Mouse (Mus musculus) CH12.LX (cell line): ENCODE data around the gene Shisal2b.

Experiments
- CTCF ChIP-seq, 2 experiments: IDR thresholded peaks in 1 of 2; conservative IDR thresholded peaks in 1 of 2; 2 replicates each; pipeline ENCODE4 v1.5.1; 2011 to 2012; ENCODE audit warnings: low read depth in 2 of 2, low read length in 2 of 2, improper control_type of control experiment in 1 of 2, inconsistent platforms in 1 of 2, mild to moderate bottlenecking in 1 of 2, moderate library complexity in 1 of 2
- EP300 ChIP-seq: IDR thresholded peaks from 2 replicates; pipeline ENCODE4 v1.6.1; 2011; ENCODE audit warnings: low read length, improper control_type of control experiment
- ETS1 ChIP-seq: conservative IDR thresholded peaks from 2 replicates; pipeline ENCODE4 v1.6.1; 2012; ENCODE audit warnings: low read depth, mild to moderate bottlenecking, inconsistent platforms, low read length, improper control_type of control experiment, moderate library complexity
- MAX ChIP-seq: IDR thresholded peaks from 2 replicates; pipeline ENCODE4 v1.6.1; 2011; ENCODE audit warnings: low read length, improper control_type of control experiment
- NRF1 ChIP-seq: IDR thresholded peaks from 2 replicates; pipeline ENCODE4 v1.6.1; 2014; ENCODE audit warnings: low read depth, mild to moderate bottlenecking, inconsistent platforms, low read length, improper control_type of control experiment, moderate library complexity
- POLR2A ChIP-seq: IDR thresholded peaks from 2 replicates; pipeline ENCODE4 v1.6.1; 2011; ENCODE audit warnings: low read depth, mild to moderate bottlenecking, improper control_type of control experiment, low read length
- POLR2AphosphoS2 ChIP-seq: IDR thresholded peaks from 2 replicates; pipeline ENCODE4 v1.6.1; 2011; ENCODE audit warnings: low read depth, low read length, improper control_type of control experiment
- SIN3A ChIP-seq: IDR thresholded peaks from 2 replicates; pipeline ENCODE4 v1.6.1; 2012; ENCODE audit warnings: low read length, improper control_type of control experiment, inconsistent platforms
- TBP ChIP-seq: conservative IDR thresholded peaks from 2 replicates; pipeline ENCODE4 v1.6.1; 2011; ENCODE audit warnings: low read depth, low read length, improper control_type of control experiment
- UBTF ChIP-seq: IDR thresholded peaks from 2 replicates; pipeline ENCODE4 v1.6.1; 2012; ENCODE audit warnings: low read depth, mild to moderate bottlenecking, inconsistent platforms, low read length, improper control_type of control experiment, moderate library complexity
- USF1 ChIP-seq: IDR thresholded peaks from 2 replicates; pipeline ENCODE4 v1.6.1; 2014; ENCODE audit warnings: low read depth, mild to moderate bottlenecking, inconsistent platforms, low read length, improper control_type of control experiment
- ZC3H11A ChIP-seq: IDR thresholded peaks from 2 replicates; pipeline ENCODE4 v1.6.1; 2012; ENCODE audit warnings: low read depth, mild to moderate bottlenecking, inconsistent platforms, low read length, improper control_type of control experiment
- ZKSCAN1 ChIP-seq: IDR thresholded peaks from 2 replicates; pipeline ENCODE4 v1.6.1; 2012; ENCODE audit warnings: low read depth, inconsistent platforms, low read length, improper control_type of control experiment, borderline replicate concordance
- ZMIZ1 ChIP-seq: IDR thresholded peaks from 2 replicates; pipeline ENCODE4 v1.6.1; 2012; ENCODE audit warnings: low read depth, mild to moderate bottlenecking, inconsistent platforms, low read length, improper control_type of control experiment

DNA sequence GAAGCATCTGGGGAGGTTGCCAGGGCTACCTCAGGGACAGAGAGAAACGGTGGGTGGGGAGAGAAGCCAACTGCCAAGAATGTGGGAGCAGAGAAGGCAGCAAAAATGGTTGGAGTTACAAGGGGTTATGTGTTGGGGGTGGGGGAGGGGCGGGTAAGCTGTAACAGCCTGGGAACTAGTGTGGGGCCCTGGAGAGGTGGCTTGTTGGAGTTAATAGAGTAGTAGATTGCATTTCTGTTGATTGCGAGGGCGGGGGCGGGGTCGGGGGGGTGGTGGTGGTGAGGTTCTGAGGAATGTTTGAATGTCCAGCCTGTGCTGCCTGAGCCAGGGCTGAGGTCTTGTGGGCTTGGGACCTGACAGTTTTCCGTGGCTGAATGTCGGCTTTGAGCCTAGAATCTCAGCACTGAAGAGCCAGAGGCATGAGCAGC, 41.3 kb downstream of the Shisal2b start:
- no peak for TF ChIP-seq EP300
- no peak for TF ChIP-seq NRF1
- TF ChIP-seq CTCF (conservative IDR thresholded peaks at IDR 0.05 in 1 of 2, IDR thresholded peaks at IDR 0.05 in 1 of 2; ENCODE audit: low read depth in 2 of 2, low read length in 2 of 2): no peak
- no peak for TF ChIP-seq POLR2A
- no peak for TF ChIP-seq SIN3A
- TF ChIP-seq POLR2AphosphoS2: no peak
- TF ChIP-seq UBTF: no peak
- TF ChIP-seq TBP: no peak
- no peak for TF ChIP-seq ETS1
- no peak for TF ChIP-seq USF1
- no peak for TF ChIP-seq ZKSCAN1
- no peak for TF ChIP-seq MAX
- no peak for TF ChIP-seq ZMIZ1
- TF ChIP-seq ZC3H11A: no peak
